Mouse (Mus musculus) heart, postnatal 36 days (tissue): Measurements from ENCODE around the gene Pkp4. TPM values are rescaled to one million over a fixed set of nuclear protein-coding genes. Genes with fewer than 3 reads are reported as not detected.

Experiments used
- total RNA-seq, 2 experiments: library from RNA; stranded (reverse); gene quantifications; 2 replicates each; pipeline ENCODE4 v1.2.3; 2021

Pkp4 gene
- total RNA-seq, 2 experiments from 2014 or later, result 146 to 197 TPM

Other genes starting within 250 kb of the Pkp4 start
- gene Ccdc148, start 167 bp upstream of the Pkp4 start, total RNA-seq, result under 1 TPM; 0.41 to 0.83 TPM